Mouse (Mus musculus) spleen, adult 2 months (tissue): ENCODE results near the gene Tbc1d9b. TPM values are rescaled to one million over a fixed set of nuclear protein-coding genes. Genes with fewer than 3 reads are reported as not detected.

Source experiments
- DNase-seq, 2 experiments: peaks; one replicate each; pipeline versions ENCODE4 v3.0.0 to v3.0.0-alpha.2; 2012 to 2021; ENCODE audit warnings: low spot score in 2 of 2, low read depth in 1 of 2
- H3K27ac ChIP-seq: fragments of 200-500 bp; 2 replicates; pipeline ENCODE4 v1.5.1; 2012; ENCODE audit warnings: low read length, inconsistent platforms; ENCODE audit not compliant: insufficient read depth
- H3K27me3 ChIP-seq: fragments of 200-500 bp; 2 replicates; pipeline ENCODE4 v1.6.1; 2012; ENCODE audit warnings: mild to moderate bottlenecking, moderate library complexity, low read length, inconsistent platforms; ENCODE audit not compliant: control insufficient read depth, insufficient read depth
- H3K36me3 ChIP-seq: fragments of 200-500 bp; 2 replicates; pipeline ENCODE4 v1.6.1; 2012; ENCODE audit warnings: mild to moderate bottlenecking, low read length, inconsistent platforms; ENCODE audit not compliant: control insufficient read depth, insufficient read depth
- H3K4me1 ChIP-seq: fragments of 200-500 bp; 2 replicates; pipeline ENCODE4 v1.6.1; 2011; ENCODE audit warnings: inconsistent platforms; ENCODE audit not compliant: control insufficient read depth, insufficient read depth, insufficient read length
- H3K4me3 ChIP-seq: fragments of 200-500 bp; 2 replicates; pipeline ENCODE4 v1.5.1; 2011; ENCODE audit warnings: mild to moderate bottlenecking, inconsistent platforms; ENCODE audit not compliant: insufficient read depth, insufficient read length; ENCODE audit errors: extremely low read depth
- CTCF ChIP-seq: fragments of 200-500 bp; IDR thresholded peaks from 2 replicates; pipeline ENCODE4 v1.5.1; 2011; ENCODE audit warnings: mild to moderate bottlenecking, inconsistent platforms; ENCODE audit not compliant: insufficient read depth, insufficient read length, insufficient replicate concordance; ENCODE audit errors: extremely low read depth
- POLR2A ChIP-seq: fragments of 200-500 bp; IDR thresholded peaks from 2 replicates; pipeline ENCODE4 v1.6.1; 2011; ENCODE audit warnings: low read depth, low read length, inconsistent platforms
- WGBS: fragments of 180-500 bp; shearing (Covaris S2); methylation state at CpG from one replicate; pipeline ENCODE4 v1.1.7; 2018; 5-methylcytosine and 5-hydroxymethylcytosine counted together
- polyA plus RNA-seq: library from polyadenylated mRNA; depleted of rRNA; stranded (reverse); fragments of >200 nt; gene quantifications from 2 replicates; pipeline ENCODE4 v1.2.3, GENCODE M21; 2012

Gene Tbc1d9b
- polyA plus RNA-seq, 1 experiment: 33.5 TPM

GRCm38 (mm10) chr11:50176351-50176750 lies 45.2 kb downstream of the Tbc1d9b start:
- no peaks in the 10 kb centered on the region for H3K27me3 ChIP-seq
- DNase-seq: no peak
- no peak overlapping the region for H3K27ac ChIP-seq
- no peak overlapping the region for H3K4me3 ChIP-seq
- H3K4me1 ChIP-seq: no peaks in the 10 kb centered on the region
- H3K36me3 ChIP-seq: peaks cover 1% of the 10 kb centered on the region; the same call in 1 of the 2 replicates
- TF ChIP-seq CTCF (no peak), POLR2A (no peak)
- WGBS: 95% methylated on average over 3 of the region's 3 CpGs

GRCm38 (mm10) chr11:50177111-50177510 lies 45.9 kb downstream of the Tbc1d9b start:
- no peaks in the 10 kb centered on the region for H3K4me1 ChIP-seq
- no peak overlapping the region for H3K27ac ChIP-seq
- H3K4me3 ChIP-seq: no peak overlapping the region
- no peak for TF ChIP-seq CTCF
- no peak for TF ChIP-seq POLR2A
- WGBS: 89% methylated on average over 6 of the region's 6 CpGs
- H3K36me3 ChIP-seq: no peaks in the 10 kb centered on the region
- no peak for DNase-seq
- no peaks in the 10 kb centered on the region for H3K27me3 ChIP-seq

- Histone ChIP-seq H3K4me1 (no peaks in the 10 kb centered on the region), H3K27me3 (no peaks in the 10 kb centered on the region), H3K4me3 (no peak overlapping the region), H3K27ac (no peak overlapping the region), H3K36me3 (no peaks in the 10 kb centered on the region)
- TF ChIP-seq POLR2A: no peak
- no peak for TF ChIP-seq CTCF
- no peak for DNase-seq
- WGBS: 87% methylated on average over 5 of the region's 5 CpGs
Observed at GRCm38 (mm10) chr11:50178532-50179488, 47.6 kb downstream of the Tbc1d9b start.

- Histone ChIP-seq H3K27me3 (no peaks in the 10 kb centered on the region), H3K4me3 (no peak overlapping the region), H3K27ac (no peak overlapping the region), H3K36me3 (no peaks in the 10 kb centered on the region), H3K4me1 (no peaks in the 10 kb centered on the region)
- WGBS: 89% methylated on average over 6 of the region's 6 CpGs
- no peak for DNase-seq
- TF ChIP-seq CTCF: no peak
- no peak for TF ChIP-seq POLR2A
Observed at GRCm38 (mm10) chr11:50180478-50181231, 49.5 kb downstream of the Tbc1d9b start.

- Histone ChIP-seq H3K4me3 (no peak overlapping the region), H3K27ac (no peak overlapping the region), H3K27me3 (no peaks in the 10 kb centered on the region), H3K36me3 (no peaks in the 10 kb centered on the region), H3K4me1 (no peaks in the 10 kb centered on the region)
- no peak for DNase-seq
- TF ChIP-seq POLR2A (no peak), CTCF (no peak)
- WGBS: 40% methylated on average over 4 of the region's 4 CpGs
Observed at GRCm38 (mm10) chr11:50182702-50183101, 51.5 kb downstream of the Tbc1d9b start.

- no peak for TF ChIP-seq POLR2A
- no peak for TF ChIP-seq CTCF
- 95% methylated on average over 3 of the region's 3 CpGs for WGBS
- Histone ChIP-seq H3K4me3 (no peak overlapping the region), H3K36me3 (no peaks in the 10 kb centered on the region), H3K27ac (no peak overlapping the region), H3K27me3 (no peaks in the 10 kb centered on the region), H3K4me1 (no peaks in the 10 kb centered on the region)
- no peak for DNase-seq
Observed at GRCm38 (mm10) chr11:50184788-50185187, 53.6 kb downstream of the Tbc1d9b start.

GRCm38 (mm10) chr11:50188682-50189081 lies 57.5 kb downstream of the Tbc1d9b start:
- Histone ChIP-seq H3K27me3 (no peaks in the 10 kb centered on the region), H3K27ac (no peak overlapping the region), H3K4me3 (no peak overlapping the region), H3K4me1 (no peaks in the 10 kb centered on the region), H3K36me3 (no peaks in the 10 kb centered on the region)
- no peak for TF ChIP-seq CTCF
- no peak for TF ChIP-seq POLR2A
- no peak for DNase-seq
- WGBS: 81% methylated on average over 7 of the region's 7 CpGs
